Mouse (Mus musculus) hindbrain, embryonic 14.5 days (tissue): Measurements from ENCODE around the gene Atrnl1. TPM values are rescaled to one million over a fixed set of nuclear protein-coding genes. Genes with fewer than 3 reads are reported as not detected.

Source experiments
- ATAC-seq: fragments of 200-750 bp; cut with Nextera tagmentation; 2 replicates; pipeline ENCODE4 v1.8.0; 2017; ENCODE audit warnings: moderate number of reproducible peaks, mild to moderate bottlenecking, moderate TSS enrichment, moderate library complexity; ENCODE audit not compliant: low FRiP score
- DNase-seq: peaks from one replicate; pipeline ENCODE4 v3.0.0-alpha.2; 2015; ENCODE audit warnings: low spot score
- H3K27ac ChIP-seq: fragments of 300-500 bp; sonication (generic); 2 replicates; pipeline ENCODE4 v1.5.1; 2014; ENCODE audit warnings: mild to moderate bottlenecking, moderate library complexity
- H3K27me3 ChIP-seq: fragments of 300-500 bp; sonication (generic); 2 replicates; pipeline ENCODE4 v1.6.1; 2014; ENCODE audit warnings: mild to moderate bottlenecking, low read length, mixed read lengths; ENCODE audit not compliant: control insufficient read depth, insufficient read depth
- H3K36me3 ChIP-seq: fragments of 300-500 bp; sonication (generic); replicated peaks from 2 replicates; pipeline ENCODE4 v1.6.1; 2014; ENCODE audit not compliant: control insufficient read depth, insufficient read depth
- H3K4me1 ChIP-seq: fragments of 300-500 bp; sonication (generic); replicated peaks from 2 replicates; pipeline ENCODE4 v1.6.1; 2014; ENCODE audit warnings: antibody characterized with exemption, low read length, mixed read lengths; ENCODE audit not compliant: control insufficient read depth, insufficient read depth
- H3K4me2 ChIP-seq: fragments of 300-500 bp; sonication (generic); replicated peaks from 2 replicates; pipeline ENCODE4 v1.6.1; 2014; ENCODE audit warnings: mild to moderate bottlenecking, moderate library complexity
- H3K4me3 ChIP-seq: fragments of 300-500 bp; sonication (generic); replicated peaks from 2 replicates; pipeline ENCODE4 v1.5.1; 2014; ENCODE audit warnings: mild to moderate bottlenecking, low read length
- H3K9ac ChIP-seq: fragments of 300-500 bp; sonication (generic); 2 replicates; pipeline ENCODE4 v1.6.1; 2014
- H3K9me3 ChIP-seq: fragments of 300-500 bp; sonication (generic); 2 replicates; pipeline ENCODE4 v1.6.1; 2016; ENCODE audit warnings: low read length; ENCODE audit not compliant: control insufficient read depth
- WGBS: fragments of 180-500 bp; shearing (Covaris S2); extraction: QIAGEN DNeasy Blood & Tissue Kit; methylation state at CpG from one replicate; pipeline ENCODE4 v1.1.7; 2014; 5-methylcytosine and 5-hydroxymethylcytosine counted together
- polyA plus RNA-seq: library from polyadenylated mRNA; unstranded; fragments of >200 nt; fragmentation: Nextera tagmentation; extraction: Ambion mirVana; gene quantifications from 2 replicates; pipeline ENCODE4 v1.2.1, GENCODE M21; 2014

Gene Atrnl1
- polyA plus RNA-seq, 1 experiment from 2014 or later: 8.6 TPM

DNA sequence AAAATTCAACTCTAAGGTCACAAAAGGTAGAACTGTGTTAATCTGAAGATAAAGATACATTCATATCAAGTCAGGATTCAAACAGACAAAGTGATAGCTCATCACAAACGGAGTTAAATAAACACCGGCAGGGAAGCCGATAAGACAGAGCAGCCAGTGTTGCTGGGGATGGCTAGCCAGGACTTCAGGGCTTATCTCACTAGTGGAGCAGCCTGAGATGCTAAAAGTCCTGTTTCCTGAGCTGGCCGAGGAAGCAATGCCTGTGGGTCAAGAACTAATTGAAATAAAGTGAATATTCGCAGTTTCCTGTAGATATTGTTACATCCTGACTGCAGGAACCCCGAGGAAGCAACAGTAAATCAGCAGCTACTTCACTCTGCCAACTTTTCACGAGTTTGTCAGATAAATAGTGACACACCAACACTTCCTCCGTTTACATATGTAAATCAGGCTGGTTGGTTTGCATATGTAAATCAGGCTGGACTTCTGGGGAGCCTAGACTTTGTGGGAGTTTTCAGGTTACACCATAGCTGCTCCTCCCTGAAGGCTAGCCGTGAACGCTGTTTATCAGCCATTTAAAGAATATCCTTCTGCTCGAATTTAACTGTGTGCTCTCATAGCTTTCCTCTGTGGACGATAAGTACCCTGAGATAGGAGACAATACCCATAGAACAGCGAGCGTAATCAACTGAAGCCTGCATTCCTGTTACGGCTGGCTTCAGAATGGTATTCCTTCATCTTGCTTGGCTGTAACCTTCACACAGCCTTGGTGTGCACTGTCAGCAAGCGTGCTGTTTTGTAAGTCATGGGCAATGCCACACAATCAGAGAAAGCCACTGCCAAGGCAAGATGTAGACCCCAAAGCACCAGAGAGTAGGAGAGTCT lies 453.5 kb downstream of the Atrnl1 start:
- Histone ChIP-seq H3K9me3 (no peaks in the 10 kb centered on the region), H3K4me2 (no peak overlapping the region; the same call in 1 of the 2 replicates), H3K27me3 (no peaks in the 10 kb centered on the region), H3K9ac (no peak overlapping the region), H3K4me1 (peaks cover 41% of the 10 kb centered on the region), H3K36me3 (no peaks in the 10 kb centered on the region), H3K4me3 (no peak overlapping the region), H3K27ac (0 out of 2 replicates have a peak overlapping the region, but pooled peaks have one; percentile 10)
- ATAC-seq: no peak
- WGBS: 36% methylated on average over 16 of the region's 16 CpGs
- DNase-seq: no peak

DNA sequence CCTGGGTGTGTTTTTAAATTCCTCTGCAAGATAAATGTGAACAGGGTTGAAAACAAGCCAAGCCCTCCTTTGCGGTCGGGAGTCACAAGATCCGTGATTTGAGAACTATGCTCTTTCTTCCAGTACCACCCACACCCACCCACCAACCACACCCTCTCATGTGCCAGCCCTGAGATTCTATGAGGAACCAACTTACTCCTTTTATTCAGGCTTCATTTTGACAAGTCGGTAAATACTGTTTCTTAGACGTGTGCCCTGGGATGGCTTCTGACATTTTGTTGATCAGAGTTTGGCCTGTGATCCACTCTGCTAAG lies 454.1 kb downstream of the Atrnl1 start:
- no peaks in the 10 kb centered on the region for H3K9me3 ChIP-seq
- H3K9ac ChIP-seq: no peak overlapping the region
- H3K27me3 ChIP-seq: no peaks in the 10 kb centered on the region
- 78% methylated on average over 5 of the region's 5 CpGs for WGBS
- no peak overlapping the region for H3K4me2 ChIP-seq
- peaks cover 37% of the 10 kb centered on the region for H3K4me1 ChIP-seq
- no peak overlapping the region for H3K4me3 ChIP-seq
- H3K36me3 ChIP-seq: no peaks in the 10 kb centered on the region
- no peak overlapping the region for H3K27ac ChIP-seq
- ATAC-seq: no peak
- DNase-seq: no peak

DNA sequence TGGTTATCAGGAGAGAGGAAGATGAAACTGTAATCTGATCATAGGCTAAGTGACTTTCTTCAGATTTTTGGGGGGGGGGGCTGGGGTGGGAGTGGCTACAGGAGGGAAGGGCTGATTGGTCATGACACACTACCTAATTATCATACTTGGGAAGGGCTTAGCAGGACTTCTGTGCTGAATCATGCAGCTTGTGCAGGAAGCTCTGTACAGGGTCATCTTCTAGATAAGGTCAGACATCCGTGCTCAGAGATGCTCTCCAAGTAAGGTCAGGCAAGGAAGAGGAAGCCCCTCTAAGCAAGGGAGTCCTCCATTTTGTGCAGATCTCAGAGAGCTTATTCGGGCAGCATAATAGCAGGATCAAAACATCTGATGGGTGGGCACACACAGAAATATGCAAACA lies 454.7 kb downstream of the Atrnl1 start:
- Histone ChIP-seq H3K27ac (no peak overlapping the region), H3K4me1 (peaks cover 32% of the 10 kb centered on the region), H3K27me3 (no peaks in the 10 kb centered on the region), H3K36me3 (no peaks in the 10 kb centered on the region), H3K4me3 (no peak overlapping the region), H3K9ac (no peak overlapping the region), H3K9me3 (no peaks in the 10 kb centered on the region), H3K4me2 (no peak overlapping the region)
- ATAC-seq: no peak
- DNase-seq: no peak
- 80% methylated on average over 2 of the region's 2 CpGs for WGBS

DNA sequence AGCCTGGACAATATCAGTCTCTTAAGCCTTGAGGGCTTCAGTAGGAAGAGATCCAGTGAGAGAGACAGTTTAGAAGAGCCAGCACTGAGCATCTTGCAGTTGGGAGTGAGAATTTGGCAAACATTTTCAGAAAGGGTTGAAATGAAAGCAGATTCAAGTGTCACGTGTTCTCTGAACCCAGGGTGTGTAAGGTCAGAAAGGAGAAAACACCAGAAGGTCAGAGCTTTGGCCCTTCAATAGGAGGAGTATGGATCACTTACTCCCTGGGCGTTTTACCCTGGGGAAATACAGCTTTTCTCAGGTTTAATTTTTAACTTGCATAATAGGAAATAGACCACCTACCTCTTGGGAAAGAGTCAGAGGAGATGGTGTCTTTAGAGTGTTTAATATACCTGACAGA lies 457.3 kb downstream of the Atrnl1 start:
- Histone ChIP-seq H3K9ac (no peak overlapping the region), H3K4me2 (no peak overlapping the region), H3K4me1 (peaks cover 17% of the 10 kb centered on the region), H3K27me3 (no peaks in the 10 kb centered on the region), H3K4me3 (no peak overlapping the region), H3K27ac (no peak overlapping the region), H3K36me3 (no peaks in the 10 kb centered on the region), H3K9me3 (no peaks in the 10 kb centered on the region)
- ATAC-seq: no peak
- WGBS: 61% methylated on average over 2 of the region's 2 CpGs
- DNase-seq: no peak

DNA sequence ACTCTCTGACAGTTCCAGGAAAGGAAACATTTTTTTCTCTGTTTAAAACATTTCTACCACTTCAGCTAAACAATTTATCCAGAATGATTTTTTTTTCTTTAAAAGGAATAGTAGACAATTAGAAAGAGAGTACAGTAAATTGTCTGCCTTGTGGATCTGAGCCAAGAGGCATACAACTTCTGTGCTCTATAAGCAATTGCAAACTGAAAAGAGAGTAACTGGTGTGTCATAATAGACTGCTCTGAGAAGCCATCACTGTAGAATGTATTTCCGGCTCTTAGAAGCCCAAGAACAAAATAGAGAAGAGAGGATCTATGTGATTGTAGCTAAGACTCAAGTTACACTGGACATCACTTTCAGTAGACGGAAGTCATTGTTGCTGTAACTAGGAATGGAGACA lies 458.1 kb downstream of the Atrnl1 start:
- Histone ChIP-seq H3K27ac (no peak overlapping the region), H3K9ac (no peak overlapping the region), H3K27me3 (no peaks in the 10 kb centered on the region), H3K4me1 (peaks cover 9% of the 10 kb centered on the region), H3K4me3 (no peak overlapping the region), H3K4me2 (no peak overlapping the region), H3K9me3 (no peaks in the 10 kb centered on the region), H3K36me3 (no peaks in the 10 kb centered on the region)
- no peak for DNase-seq
- 86% methylated on average over 2 of the region's 2 CpGs for WGBS
- ATAC-seq: no peak

DNA sequence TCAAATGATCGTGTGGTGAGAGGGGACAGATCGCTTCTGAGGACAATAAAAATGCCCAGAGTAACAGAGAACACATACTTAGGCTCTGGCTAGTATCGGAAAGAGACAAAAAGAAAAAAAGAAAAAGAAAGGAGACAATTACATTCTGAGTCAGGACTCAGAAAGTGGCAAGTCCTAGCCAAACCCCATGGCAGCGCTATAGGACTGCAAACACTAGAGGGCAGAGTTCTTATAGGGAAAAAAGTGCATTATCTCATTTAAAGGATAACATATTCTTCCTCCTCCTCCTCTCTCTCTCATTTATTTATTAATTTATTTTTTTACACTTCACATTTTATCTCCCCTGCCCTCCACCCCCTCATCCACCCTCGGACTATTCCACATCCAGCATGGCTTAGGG lies 461.6 kb downstream of the Atrnl1 start:
- Histone ChIP-seq H3K9me3 (no peaks in the 10 kb centered on the region), H3K36me3 (no peaks in the 10 kb centered on the region), H3K4me1 (peaks cover 9% of the 10 kb centered on the region; the same call in 1 of the 2 replicates), H3K27ac (no peak overlapping the region), H3K27me3 (no peaks in the 10 kb centered on the region), H3K4me2 (no peak overlapping the region), H3K9ac (no peak overlapping the region), H3K4me3 (no peak overlapping the region)
- 78% methylated on average over 5 of the region's 5 CpGs for WGBS
- DNase-seq (no peak), ATAC-seq (no peak)

DNA sequence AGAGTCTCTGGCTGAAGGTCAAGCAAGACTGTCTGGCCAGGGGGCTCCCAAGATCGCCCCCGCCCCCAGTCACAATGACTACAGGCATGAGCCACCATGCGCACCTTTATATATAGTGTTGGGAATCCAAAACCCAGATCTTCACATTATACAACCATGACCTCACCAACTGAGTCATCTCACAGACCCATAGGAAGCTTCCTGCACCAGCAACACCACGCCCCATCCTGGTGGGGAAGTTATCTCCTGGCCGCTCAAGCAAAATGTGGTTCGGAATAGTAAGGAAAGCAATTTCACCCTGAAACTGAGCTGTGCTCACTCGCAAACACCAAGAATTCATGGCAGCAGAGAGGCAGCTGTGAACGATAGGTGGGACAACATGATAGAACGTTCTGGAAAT lies 462.0 kb downstream of the Atrnl1 start:
- ATAC-seq (no peak), DNase-seq (no peak)
- Histone ChIP-seq H3K36me3 (no peaks in the 10 kb centered on the region), H3K9me3 (no peaks in the 10 kb centered on the region), H3K9ac (no peak overlapping the region), H3K4me1 (peaks cover 14% of the 10 kb centered on the region; the same call in 1 of the 2 replicates), H3K27me3 (no peaks in the 10 kb centered on the region), H3K4me2 (no peak overlapping the region), H3K4me3 (no peak overlapping the region), H3K27ac (no peak overlapping the region)
- 99% methylated on average over 9 of the region's 9 CpGs for WGBS

DNA sequence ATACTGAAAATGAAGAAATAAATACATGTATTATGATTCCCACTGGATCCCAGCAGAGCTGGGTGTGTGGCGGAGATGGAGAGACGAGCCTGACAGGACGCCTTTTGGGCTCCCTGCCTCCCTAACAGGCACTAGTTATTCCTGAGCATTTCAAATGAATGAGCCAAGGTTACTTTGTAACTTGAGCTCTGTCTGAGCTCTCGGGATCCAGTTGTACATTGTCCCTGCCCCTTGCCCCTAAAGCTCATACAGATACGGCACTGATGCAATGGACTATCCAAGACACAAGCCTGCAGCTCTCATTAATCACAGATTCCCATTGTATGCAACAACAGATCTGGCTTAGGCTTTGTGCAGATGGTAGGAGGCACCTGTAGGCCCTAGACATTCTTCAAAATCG lies 464.4 kb downstream of the Atrnl1 start:
- Histone ChIP-seq H3K9me3 (no peaks in the 10 kb centered on the region), H3K27ac (no peak overlapping the region), H3K4me1 (peaks cover 17% of the 10 kb centered on the region; the same call in 1 of the 2 replicates), H3K9ac (no peak overlapping the region), H3K36me3 (no peaks in the 10 kb centered on the region), H3K27me3 (no peaks in the 10 kb centered on the region), H3K4me3 (no peak overlapping the region), H3K4me2 (no peak overlapping the region)
- WGBS: 43% methylated on average over 6 of the region's 6 CpGs
- DNase-seq (no peak), ATAC-seq (no peak)

DNA sequence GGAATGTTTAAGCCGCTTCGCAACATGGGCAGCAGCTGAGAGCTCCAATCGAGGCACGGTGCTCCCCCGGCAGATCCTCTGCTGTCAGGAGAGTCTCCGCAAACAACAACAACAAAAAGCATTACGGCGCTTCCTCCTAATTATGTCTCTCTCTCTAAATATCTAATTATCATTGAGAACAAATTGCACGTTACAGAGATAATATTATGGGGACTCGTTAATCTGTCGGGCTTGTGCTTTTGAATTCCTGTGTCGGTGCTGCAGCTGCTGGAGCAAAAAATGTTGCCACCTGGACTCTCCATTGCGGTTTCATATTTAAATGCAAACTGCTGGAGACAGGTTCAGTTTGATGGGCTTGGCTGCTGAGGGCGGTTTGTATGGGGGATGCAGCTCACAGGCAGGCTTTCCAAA lies 466.1 kb downstream of the Atrnl1 start:
- WGBS: 41% methylated on average over 14 of the region's 14 CpGs
- DNase-seq (no peak), ATAC-seq (no peak; the same call in 1 of the 2 replicates)
- H3K36me3 ChIP-seq: no peaks in the 10 kb centered on the region
- H3K4me2 ChIP-seq: peak overlapping the region; percentile 35
- no peaks in the 10 kb centered on the region for H3K9me3 ChIP-seq
- H3K4me3 ChIP-seq: no peak overlapping the region
- H3K9ac ChIP-seq: peak overlapping the region; percentile 12
- peak overlapping the region; percentile 64 for H3K27ac ChIP-seq
- H3K27me3 ChIP-seq: no peaks in the 10 kb centered on the region
- H3K4me1 ChIP-seq: peaks cover 17% of the 10 kb centered on the region; the same call in 1 of the 2 replicates
